Mouse (Mus musculus): ENCODE data around the gene Hsd17b12. TPM values are rescaled to one million over a fixed set of nuclear protein-coding genes. Genes with fewer than 3 reads are reported as not detected.

Gene Hsd17b12
- polyA plus RNA-seq, 1 experiment from 2014 or later = 119 TPM

DNA sequence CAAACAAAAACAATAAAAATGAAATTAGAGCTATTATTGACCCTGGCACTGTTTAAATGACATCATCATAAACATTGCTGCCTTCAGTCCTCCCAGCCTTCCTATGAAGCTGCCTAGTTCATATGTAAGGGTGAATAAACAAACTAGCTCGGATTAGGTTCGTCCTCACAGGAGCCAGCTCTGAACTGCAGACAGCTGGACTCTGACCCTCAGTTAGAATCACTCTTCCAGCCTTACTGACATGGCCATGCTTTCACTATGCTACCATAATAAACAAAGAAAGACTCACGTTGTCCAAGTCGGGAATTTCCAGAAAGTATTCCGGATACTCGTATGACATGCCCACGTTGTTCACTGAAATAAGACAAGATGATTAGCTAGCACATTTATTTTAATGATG, 91.6 kb downstream of the Hsd17b12 start:
- Histone ChIP-seq H3K27ac (no peak overlapping the region), H3K4me1 (no peaks in the 10 kb centered on the region), H3K9ac (no peak overlapping the region), H3K4me3 (no peak overlapping the region), H3K36me3 (ENCODE audit: poor library complexity, severe bottlenecking) (no peaks in the 10 kb centered on the region; the same call in 1 of the 2 replicates), H3K27me3 (no peaks in the 10 kb centered on the region), H3K4me2 (no peak overlapping the region), H3K9me3 (replicated peaks) (no peaks in the 10 kb centered on the region)
- 92% methylated on average over 7 of the region's 7 CpGs for WGBS
- no peak for ATAC-seq

- Histone ChIP-seq H3K9me3 (replicated peaks) (no peaks in the 10 kb centered on the region), H3K27me3 (no peaks in the 10 kb centered on the region), H3K9ac (no peak overlapping the region), H3K36me3 (ENCODE audit: poor library complexity, severe bottlenecking) (no peaks in the 10 kb centered on the region; the same call in 1 of the 2 replicates), H3K4me3 (no peak overlapping the region), H3K27ac (no peak overlapping the region), H3K4me2 (no peak overlapping the region), H3K4me1 (no peaks in the 10 kb centered on the region)
- no peak for ATAC-seq
- 89% methylated on average over 4 of the region's 4 CpGs for WGBS
Observed at GRCm38 (mm10) chr2:94062791-94063190, 95.0 kb downstream of the Hsd17b12 start.

- 78% methylated on average over 5 of the region's 5 CpGs for WGBS
- Histone ChIP-seq H3K27me3 (no peaks in the 10 kb centered on the region), H3K4me3 (no peak overlapping the region), H3K9me3 (replicated peaks) (no peaks in the 10 kb centered on the region), H3K9ac (no peak overlapping the region), H3K27ac (no peak overlapping the region), H3K4me1 (no peaks in the 10 kb centered on the region), H3K36me3 (ENCODE audit: poor library complexity, severe bottlenecking) (no peaks in the 10 kb centered on the region), H3K4me2 (no peak overlapping the region)
- ATAC-seq = no peak
Observed at GRCm38 (mm10) chr2:94059459-94059858, 98.3 kb downstream of the Hsd17b12 start.

- no peaks in the 10 kb centered on the region for H3K27me3 ChIP-seq
- no peak overlapping the region for H3K4me3 ChIP-seq
- peak; percentile 83; the same call in 1 of the 2 replicates for ATAC-seq
- H3K9me3 ChIP-seq (replicated peaks) = no peaks in the 10 kb centered on the region
- no peaks in the 10 kb centered on the region for H3K36me3 ChIP-seq (ENCODE audit: poor library complexity, severe bottlenecking)
- H3K9ac ChIP-seq = no peak overlapping the region
- peaks cover 7% of the 10 kb centered on the region; the same call in 1 of the 2 replicates for H3K4me1 ChIP-seq
- no peak overlapping the region for H3K4me2 ChIP-seq
- no peak overlapping the region for H3K27ac ChIP-seq
Observed at GRCm38 (mm10) chr2:94054813-94055212, 103.0 kb downstream of the Hsd17b12 start.

DNA sequence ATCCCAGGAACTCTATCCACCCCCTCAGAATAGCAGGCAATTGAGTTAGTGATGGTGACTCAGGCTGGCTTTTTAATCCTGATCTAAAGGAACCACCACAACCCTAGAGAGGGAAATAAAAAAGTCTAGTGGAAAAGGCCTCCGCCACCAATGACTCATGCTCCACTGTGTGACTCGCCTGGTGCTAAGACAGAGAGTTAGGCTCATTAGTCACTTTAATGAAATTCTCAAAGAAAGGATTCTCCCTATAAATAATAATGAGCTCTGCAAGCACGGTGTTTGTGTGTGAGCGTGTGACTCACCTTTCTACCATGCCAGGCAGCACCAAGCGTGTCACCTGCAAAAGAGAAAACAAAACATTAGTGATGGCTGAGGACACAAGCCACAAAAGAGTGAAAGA, 105.8 kb downstream of the Hsd17b12 start:
- H3K9ac ChIP-seq = no peak overlapping the region
- H3K27me3 ChIP-seq = no peaks in the 10 kb centered on the region
- H3K27ac ChIP-seq = no peak overlapping the region
- WGBS = 66% methylated on average over 5 of the region's 5 CpGs
- peaks cover 28% of the 10 kb centered on the region for H3K4me1 ChIP-seq
- H3K36me3 ChIP-seq (ENCODE audit: poor library complexity, severe bottlenecking) = no peaks in the 10 kb centered on the region
- no peak overlapping the region for H3K4me2 ChIP-seq
- H3K4me3 ChIP-seq = no peak overlapping the region
- no peak for ATAC-seq
- H3K9me3 ChIP-seq (replicated peaks) = no peaks in the 10 kb centered on the region

DNA sequence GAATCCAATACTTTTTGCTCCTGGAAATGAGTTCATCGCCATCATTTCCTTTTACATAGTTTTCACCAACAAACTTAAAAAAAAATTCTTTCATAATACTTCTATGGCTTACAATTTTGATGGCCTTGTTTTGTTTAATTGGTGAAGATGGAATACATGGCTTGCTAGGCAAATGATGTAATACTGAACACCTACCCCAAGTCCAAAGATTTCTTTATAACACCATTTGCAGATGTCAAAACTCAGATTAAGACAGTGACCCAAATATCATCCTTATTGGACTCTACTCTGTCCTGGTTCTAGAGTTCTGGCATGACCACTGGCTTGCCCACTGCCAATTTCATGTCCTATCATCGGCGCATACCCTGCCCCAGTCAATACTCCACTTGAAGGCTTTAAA, 106.9 kb downstream of the Hsd17b12 start:
- WGBS = 94% methylated on average over 3 of the region's 3 CpGs
- ATAC-seq = no peak

DNA sequence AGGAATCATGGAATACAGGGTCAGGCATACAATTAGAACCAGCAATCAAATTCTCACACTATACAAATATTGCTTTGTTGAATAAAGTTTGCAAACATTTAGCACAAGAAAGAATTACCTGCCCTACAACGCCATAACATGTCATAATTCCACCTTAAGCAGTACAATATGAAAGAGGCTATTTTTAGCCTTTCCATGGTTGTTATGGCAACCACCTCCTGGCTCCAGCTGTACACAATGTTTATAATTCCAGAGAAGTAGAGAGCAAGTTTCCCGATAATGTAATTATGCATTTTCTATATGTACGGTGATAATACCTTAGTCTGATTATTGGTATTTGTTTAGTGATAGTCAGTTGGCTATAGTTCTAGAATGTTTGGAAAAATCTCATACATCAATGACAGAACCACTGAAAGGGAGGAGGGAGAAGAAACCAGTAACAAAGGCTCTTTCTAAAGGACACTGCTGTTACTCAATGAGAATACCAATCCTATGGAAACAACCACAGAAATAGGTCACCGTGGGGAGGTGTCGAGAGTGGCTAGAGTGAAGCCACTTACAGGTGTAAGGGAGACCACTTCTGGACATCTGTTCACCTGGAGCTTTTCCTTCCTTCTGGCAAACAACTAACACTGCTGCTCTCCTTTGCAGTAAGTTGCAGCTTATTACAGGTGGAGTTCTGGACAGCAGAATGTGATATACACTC, 108.1 kb downstream of the Hsd17b12 start:
- no peaks in the 10 kb centered on the region for H3K27me3 ChIP-seq
- H3K36me3 ChIP-seq (ENCODE audit: poor library complexity, severe bottlenecking) = no peaks in the 10 kb centered on the region
- no peaks in the 10 kb centered on the region for H3K9me3 ChIP-seq (replicated peaks)
- WGBS = 75% methylated on average over 5 of the region's 5 CpGs
- H3K9ac ChIP-seq = no peak overlapping the region
- no peak overlapping the region for H3K4me3 ChIP-seq
- peaks cover 41% of the 10 kb centered on the region for H3K4me1 ChIP-seq
- peak overlapping the region; percentile 83 for H3K27ac ChIP-seq
- peak; percentile 70 for ATAC-seq
- no peak overlapping the region for H3K4me2 ChIP-seq

More for the DNA sequence above, 106.9 kb downstream of the Hsd17b12 start:
- H3K9me3 ChIP-seq (replicated peaks) = no peaks in the 10 kb centered on the region
- H3K27ac ChIP-seq = no peak overlapping the region
- no peaks in the 10 kb centered on the region for H3K36me3 ChIP-seq (ENCODE audit: poor library complexity, severe bottlenecking)
- H3K9ac ChIP-seq = no peak overlapping the region
- H3K4me3 ChIP-seq = no peak overlapping the region
- H3K4me1 ChIP-seq = peaks cover 29% of the 10 kb centered on the region
- no peaks in the 10 kb centered on the region for H3K27me3 ChIP-seq
- H3K4me2 ChIP-seq = no peak overlapping the region

DNA sequence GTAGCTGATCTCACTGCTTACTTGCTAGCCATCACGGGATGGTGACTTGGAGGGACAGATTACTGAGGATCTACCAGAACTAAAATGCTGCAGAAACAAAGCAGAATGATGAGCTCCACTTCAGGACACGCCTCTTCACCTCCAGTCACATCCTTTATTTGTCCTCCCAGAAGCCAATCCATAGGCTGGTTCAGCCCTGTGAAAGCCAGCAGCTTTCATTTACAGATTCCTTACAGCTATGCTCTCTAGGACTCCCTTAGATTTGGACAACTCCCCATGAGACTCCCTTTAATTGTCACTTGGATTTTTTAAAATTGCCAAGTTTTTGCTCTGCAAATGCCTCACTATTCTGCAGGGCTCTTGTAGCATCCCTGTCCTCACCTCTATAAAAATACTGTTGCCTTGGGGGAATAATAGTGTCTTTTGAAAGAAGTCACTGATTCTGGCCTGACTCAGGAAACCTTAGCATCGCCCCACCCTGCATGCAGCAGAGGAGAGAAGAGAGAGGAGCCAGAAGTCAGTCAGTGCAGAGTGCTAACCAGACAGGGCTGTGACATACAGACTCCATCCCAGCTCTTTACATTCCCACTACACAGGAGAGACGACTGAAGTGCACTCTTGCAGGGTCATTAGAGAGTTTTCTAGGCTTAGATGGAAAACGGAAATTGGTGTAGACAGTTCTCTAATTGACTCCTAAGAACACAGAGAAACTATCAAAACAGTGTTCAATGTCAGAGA, 108.9 kb downstream of the Hsd17b12 start:
- Histone ChIP-seq H3K9ac (0 out of 2 replicates have a peak overlapping the region, but pooled peaks have one; percentile 2), H3K27ac (peak overlapping the region; percentile 83), H3K36me3 (ENCODE audit: poor library complexity, severe bottlenecking) (no peaks in the 10 kb centered on the region), H3K4me3 (no peak overlapping the region), H3K4me1 (peaks cover 48% of the 10 kb centered on the region), H3K9me3 (replicated peaks) (no peaks in the 10 kb centered on the region), H3K4me2 (no peak overlapping the region), H3K27me3 (no peaks in the 10 kb centered on the region)
- 56% methylated on average over 5 of the region's 5 CpGs for WGBS
- no peak; the same call in 1 of the 2 replicates for ATAC-seq

- no peaks in the 10 kb centered on the region for H3K27me3 ChIP-seq
- WGBS = 21% methylated on average over 1 of the region's 1 CpGs
- peaks cover 52% of the 10 kb centered on the region for H3K4me1 ChIP-seq
- H3K9ac ChIP-seq = 0 out of 2 replicates have a peak overlapping the region, but pooled peaks have one; percentile 2
- ATAC-seq = no peak
- H3K9me3 ChIP-seq (replicated peaks) = no peaks in the 10 kb centered on the region
- H3K27ac ChIP-seq = peak overlapping the region; percentile 83
- no peak overlapping the region for H3K4me2 ChIP-seq
- no peak overlapping the region for H3K4me3 ChIP-seq
- H3K36me3 ChIP-seq (ENCODE audit: poor library complexity, severe bottlenecking) = no peaks in the 10 kb centered on the region
Observed at GRCm38 (mm10) chr2:94048271-94048670, 109.5 kb downstream of the Hsd17b12 start.

- peak overlapping the region; percentile 32; the same call in 1 of the 2 replicates for H3K27ac ChIP-seq
- H3K27me3 ChIP-seq = no peaks in the 10 kb centered on the region
- H3K4me1 ChIP-seq = peaks cover 55% of the 10 kb centered on the region
- no peak overlapping the region for H3K9ac ChIP-seq
- 0 out of 2 replicates have a peak, but pooled peaks cover 3% of the 10 kb centered on the region for H3K36me3 ChIP-seq (ENCODE audit: poor library complexity, severe bottlenecking)
- no peaks in the 10 kb centered on the region for H3K9me3 ChIP-seq (replicated peaks)
- no peak overlapping the region for H3K4me3 ChIP-seq
- H3K4me2 ChIP-seq = no peak overlapping the region
- 63% methylated on average over 6 of the region's 6 CpGs for WGBS
- no peak for ATAC-seq
Observed at GRCm38 (mm10) chr2:94045411-94046090, 112.2 kb downstream of the Hsd17b12 start.

- no peak for ATAC-seq
- no peaks in the 10 kb centered on the region for H3K27me3 ChIP-seq
- H3K4me1 ChIP-seq = peaks cover 41% of the 10 kb centered on the region
- H3K9ac ChIP-seq = peak overlapping the region; percentile 37; the same call in 1 of the 2 replicates
- H3K36me3 ChIP-seq (ENCODE audit: poor library complexity, severe bottlenecking) = 0 out of 2 replicates have a peak, but pooled peaks cover 3% of the 10 kb centered on the region
- WGBS = 64% methylated on average over 2 of the region's 2 CpGs
- H3K27ac ChIP-seq = peak overlapping the region; percentile 74
- H3K4me3 ChIP-seq = no peak overlapping the region
- H3K9me3 ChIP-seq (replicated peaks) = no peaks in the 10 kb centered on the region
- no peak overlapping the region for H3K4me2 ChIP-seq
Observed at GRCm38 (mm10) chr2:94044174-94044573, 113.6 kb downstream of the Hsd17b12 start.

DNA sequence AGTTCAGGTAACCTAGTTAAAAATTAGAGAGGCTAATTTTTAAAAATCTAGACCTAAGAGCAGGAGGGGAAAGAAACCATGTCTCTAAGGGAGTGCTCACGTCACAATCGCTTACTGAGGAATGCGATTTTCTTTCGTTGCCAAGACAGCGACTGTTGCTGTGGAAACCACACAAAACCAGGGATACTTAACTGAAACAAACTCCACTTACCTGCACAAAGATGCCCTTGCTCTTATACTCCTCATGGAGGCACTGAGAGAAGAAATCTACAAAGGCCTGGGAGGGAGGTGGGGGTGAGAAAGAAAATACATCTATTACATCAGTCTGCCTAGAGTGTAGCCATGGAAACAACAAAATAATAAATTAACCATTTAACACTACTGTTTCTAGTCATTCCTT, 114.1 kb downstream of the Hsd17b12 start:
- WGBS = 19% methylated on average over 5 of the region's 5 CpGs
- Histone ChIP-seq H3K27me3 (no peaks in the 10 kb centered on the region), H3K4me1 (peaks cover 36% of the 10 kb centered on the region), H3K4me2 (no peak overlapping the region), H3K9ac (no peak overlapping the region), H3K4me3 (no peak overlapping the region), H3K36me3 (ENCODE audit: poor library complexity, severe bottlenecking) (0 out of 2 replicates have a peak, but pooled peaks cover 3% of the 10 kb centered on the region), H3K27ac (no peak overlapping the region), H3K9me3 (replicated peaks) (no peaks in the 10 kb centered on the region)
- peak; percentile 89 for ATAC-seq

Measured in forebrain, embryonic 13.5 days (tissue).